Mouse (Mus musculus) liver, adult 2 months (tissue): ENCODE data around the gene Fgfr2. TPM values are rescaled to one million over a fixed set of nuclear protein-coding genes. Genes with fewer than 3 reads are reported as not detected.
"Not testable (repeated sequence)": the region's sequence is repeated elsewhere in the genome, so short reads cannot be mapped to it uniquely, and the experiment has no call there.

Experiments used
- DNase-seq: peaks from one replicate; pipeline ENCODE4 v3.0.0-alpha.2; 2011; ENCODE audit warnings: low read depth, low spot score; ENCODE audit errors: extremely low read depth
- H3K27ac ChIP-seq: fragments of 200-500 bp; replicated peaks from 2 replicates; pipeline ENCODE4 v1.5.1; 2012; ENCODE audit warnings: low read depth, mild to moderate bottlenecking, control low read depth, inconsistent platforms, low read length; ENCODE audit not compliant: insufficient read depth
- H3K27me3 ChIP-seq: fragments of 200-500 bp; 2 replicates; pipeline ENCODE4 v1.6.1; 2012; ENCODE audit warnings: mild to moderate bottlenecking, moderate library complexity, low read length, inconsistent platforms; ENCODE audit not compliant: control insufficient read depth, insufficient read depth
- H3K36me3 ChIP-seq: fragments of 200-500 bp; 2 replicates; pipeline ENCODE4 v1.6.1; 2012; ENCODE audit warnings: low read length, inconsistent platforms; ENCODE audit not compliant: control insufficient read depth, insufficient read depth
- H3K4me1 ChIP-seq: fragments of 200-500 bp; 2 replicates; pipeline ENCODE4 v1.6.1; 2011; ENCODE audit warnings: low read length; ENCODE audit not compliant: control insufficient read depth, insufficient read depth
- H3K4me3 ChIP-seq: fragments of 200-500 bp; 2 replicates; pipeline ENCODE4 v1.5.1; 2011; ENCODE audit warnings: low read depth, mild to moderate bottlenecking, control low read depth, low read length, moderate library complexity; ENCODE audit not compliant: insufficient read depth
- H3K79me2 ChIP-seq: fragments of 200-500 bp; 2 replicates; pipeline ENCODE4 v1.6.1; 2012; ENCODE audit warnings: inconsistent platforms, mild to moderate bottlenecking, low read length, moderate library complexity; ENCODE audit not compliant: control insufficient read depth, insufficient read depth
- H3K9ac ChIP-seq: fragments of 200-500 bp; 2 replicates; pipeline ENCODE4 v1.6.1; 2012; ENCODE audit warnings: low read depth, mild to moderate bottlenecking, control low read depth, inconsistent platforms, low read length
- CTCF ChIP-seq: fragments of 200-500 bp; IDR thresholded peaks from 2 replicates; pipeline ENCODE4 v1.5.1; 2011; ENCODE audit warnings: low read depth, low read length, control low read depth
- POLR2A ChIP-seq: fragments of 200-500 bp; IDR thresholded peaks from 2 replicates; pipeline ENCODE4 v1.6.1; 2011; ENCODE audit warnings: low read length, control low read depth; ENCODE audit not compliant: insufficient read depth; ENCODE audit errors: extremely low read depth
- WGBS: fragments of 180-500 bp; shearing (Covaris S2); methylation state at CpG from one replicate; pipeline ENCODE4 v1.1.7; 2018; 5-methylcytosine and 5-hydroxymethylcytosine counted together
- polyA plus RNA-seq: library from polyadenylated mRNA; depleted of rRNA; stranded (reverse); fragments of >200 nt; gene quantifications from 2 replicates; pipeline ENCODE4 v1.2.3, GENCODE M21; 2012
- total RNA-seq: library from RNA; depleted of rRNA; stranded (reverse); fragments of >200 nt; gene quantifications from 2 replicates; pipeline ENCODE4 v1.2.3, GENCODE M21; 2014

Gene Fgfr2
- total and polyA plus RNA-seq, 2 experiments = 16.7 to 35.2 TPM

DNA sequence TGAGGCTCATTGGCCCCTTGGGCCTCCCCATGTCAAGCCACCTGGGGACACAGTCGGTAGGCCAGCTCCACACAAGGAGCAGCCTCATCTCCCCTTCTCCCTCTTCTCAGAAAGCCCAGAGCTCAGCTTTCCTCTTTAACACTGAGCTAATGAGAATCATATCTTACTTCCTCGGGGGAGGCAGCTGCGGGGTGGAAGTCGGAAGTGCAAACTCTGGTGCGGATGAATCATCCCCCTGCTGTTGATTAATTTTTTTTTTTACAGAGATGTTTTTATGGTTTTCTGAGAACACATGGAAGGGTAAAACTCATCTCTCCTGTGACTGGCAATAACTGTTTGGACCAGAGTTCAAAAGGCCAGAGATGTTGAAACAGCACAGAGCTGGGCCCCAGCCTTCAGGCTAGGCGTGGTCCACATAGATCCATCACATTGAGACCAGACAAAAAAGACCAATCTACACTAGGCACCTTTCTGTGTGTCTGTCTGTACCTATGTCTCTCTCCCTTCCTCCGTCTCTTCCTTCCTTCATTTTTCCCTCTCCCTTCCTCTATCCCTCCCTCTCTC, 609.6 kb downstream of the Fgfr2 start:
- Histone ChIP-seq H3K79me2 (no peaks in the 10 kb centered on the region), H3K36me3 (no peaks in the 10 kb centered on the region), H3K27me3 (no peaks in the 10 kb centered on the region), H3K9ac (no peak overlapping the region), H3K4me1 (no peaks in the 10 kb centered on the region), H3K27ac (no peak overlapping the region), H3K4me3 (no peak overlapping the region)
- TF ChIP-seq POLR2A = no peak
- TF ChIP-seq CTCF = no peak
- 59% methylated on average over 7 of the region's 7 CpGs for WGBS
- peak; percentile 5 for DNase-seq

DNA sequence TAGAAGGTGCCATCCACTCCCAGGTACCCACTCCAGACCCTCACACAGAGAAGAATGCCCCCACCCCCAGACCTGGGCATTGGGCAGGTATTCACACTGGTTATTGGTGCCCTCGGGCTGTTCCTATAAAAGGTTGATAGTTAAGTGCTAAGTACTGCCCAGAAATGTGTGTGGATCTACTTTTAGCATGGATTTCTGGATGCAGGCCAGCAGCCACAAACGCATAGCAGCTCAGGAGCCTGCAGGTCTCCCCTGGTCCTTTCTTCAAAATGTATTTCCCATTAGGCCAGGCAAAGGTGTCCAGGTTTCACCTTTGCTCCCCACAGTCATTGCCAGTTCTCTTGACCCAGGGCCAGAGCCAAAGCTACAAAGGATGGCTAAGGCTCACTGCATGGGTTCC, 614.0 kb downstream of the Fgfr2 start:
- H3K27me3 ChIP-seq = no peaks in the 10 kb centered on the region

DNA sequence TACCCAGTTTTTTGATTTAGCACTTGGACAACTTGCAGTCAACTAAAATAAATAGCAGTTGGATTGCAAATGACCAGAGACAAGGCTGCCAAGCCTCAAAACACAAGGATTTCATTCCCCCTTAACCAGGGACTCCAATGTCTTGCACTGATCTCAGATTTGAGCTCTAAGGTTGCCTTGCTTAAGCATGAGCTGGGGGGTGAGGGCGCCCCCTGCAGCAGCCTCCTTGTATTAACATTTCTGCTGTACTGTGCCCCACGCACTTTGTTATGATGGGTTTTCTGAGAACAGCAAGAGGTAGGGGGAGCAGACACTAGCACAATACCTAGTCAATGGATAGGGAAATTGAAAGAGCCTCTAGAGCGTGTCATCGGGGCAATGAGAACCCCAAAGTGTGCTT, 615.8 kb downstream of the Fgfr2 start:
- Histone ChIP-seq H3K27me3 (no peaks in the 10 kb centered on the region), H3K9ac (no peak overlapping the region), H3K27ac (no peak overlapping the region), H3K4me3 (no peak overlapping the region), H3K79me2 (no peaks in the 10 kb centered on the region), H3K36me3 (no peaks in the 10 kb centered on the region), H3K4me1 (no peaks in the 10 kb centered on the region)
- DNase-seq = no peak
- no peak for TF ChIP-seq POLR2A
- peak; percentile 54 for TF ChIP-seq CTCF
- WGBS = 58% methylated on average over 4 of the region's 4 CpGs

More for the DNA sequence above, 614.0 kb downstream of the Fgfr2 start:
- WGBS = 78% methylated on average over 2 of the region's 2 CpGs
- Histone ChIP-seq H3K4me3 (no peak overlapping the region), H3K27ac (no peak overlapping the region), H3K79me2 (no peaks in the 10 kb centered on the region), H3K9ac (no peak overlapping the region), H3K4me1 (no peaks in the 10 kb centered on the region), H3K36me3 (no peaks in the 10 kb centered on the region)
- no peak for TF ChIP-seq CTCF
- TF ChIP-seq POLR2A = no peak
- no peak for DNase-seq

DNA sequence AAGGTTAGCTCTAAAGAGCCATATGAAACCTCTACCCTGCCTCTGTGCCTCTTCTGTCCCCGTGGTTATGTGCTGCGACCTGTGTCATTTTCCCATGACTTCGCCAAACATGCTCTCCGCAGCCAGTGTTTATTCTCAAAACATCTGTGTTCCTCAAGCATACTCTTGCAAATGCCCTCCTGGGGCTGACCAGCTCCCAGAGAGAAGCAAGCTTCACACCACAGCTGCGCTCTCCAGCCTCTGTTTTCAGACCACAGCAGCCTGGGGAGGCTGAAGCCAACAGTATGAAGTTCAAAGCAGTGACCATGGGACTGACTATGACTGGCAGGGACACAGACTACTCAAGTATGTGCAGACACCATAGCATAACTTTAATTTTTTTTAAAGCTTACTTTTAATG, 616.9 kb downstream of the Fgfr2 start:
- no peaks in the 10 kb centered on the region for H3K36me3 ChIP-seq
- H3K27ac ChIP-seq = no peak overlapping the region
- no peak for DNase-seq
- H3K4me1 ChIP-seq = no peaks in the 10 kb centered on the region
- no peaks in the 10 kb centered on the region for H3K79me2 ChIP-seq
- TF ChIP-seq POLR2A (no peak), CTCF (no peak)
- WGBS = 49% methylated on average over 5 of the region's 5 CpGs
- no peak overlapping the region for H3K4me3 ChIP-seq
- no peaks in the 10 kb centered on the region for H3K27me3 ChIP-seq
- no peak overlapping the region for H3K9ac ChIP-seq

DNA sequence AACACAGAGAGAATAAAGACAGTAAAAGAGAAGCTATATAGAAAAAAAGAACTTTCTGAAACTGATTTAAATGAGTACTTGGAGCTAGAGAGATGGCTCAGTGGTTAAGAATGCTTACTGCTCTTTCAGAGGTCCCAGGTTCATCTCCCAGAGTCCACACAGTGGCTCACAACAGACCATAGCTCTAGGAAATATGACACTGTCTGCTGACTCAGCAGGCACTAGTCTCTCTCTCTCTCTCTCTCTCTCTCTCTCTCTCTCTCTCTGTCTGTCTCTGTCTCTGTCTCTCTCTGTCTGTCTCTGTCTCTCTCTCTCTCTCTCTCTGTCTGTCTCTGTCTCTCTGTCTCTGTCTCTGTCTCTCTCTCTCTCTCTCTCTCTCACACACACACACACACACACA, 620.7 kb downstream of the Fgfr2 start:
- H3K27ac ChIP-seq, H3K4me3 ChIP-seq, H3K36me3 ChIP-seq, DNase-seq, H3K4me1 ChIP-seq, H3K9ac ChIP-seq, H3K27me3 ChIP-seq, H3K79me2 ChIP-seq: not testable (repeated sequence)

DNA sequence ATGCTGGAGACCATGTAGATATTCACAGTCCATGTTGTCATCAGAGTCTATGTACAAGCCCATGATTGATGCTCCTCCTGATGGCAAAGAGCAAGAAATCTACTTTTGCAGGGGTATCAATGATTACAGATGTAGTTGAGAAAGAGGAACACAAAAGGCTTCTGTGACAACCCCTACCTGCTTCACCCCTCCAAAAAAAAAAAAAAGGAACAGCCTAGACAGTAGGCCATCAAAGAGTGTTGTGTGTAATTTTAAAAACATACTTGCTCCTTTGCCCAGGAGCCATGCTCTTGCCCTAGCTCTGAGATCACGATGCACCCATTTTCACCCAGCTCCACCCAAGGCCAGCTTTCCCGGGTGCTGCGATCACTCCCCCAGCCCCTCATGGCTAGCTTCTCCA, 626.0 kb downstream of the Fgfr2 start:
- H3K4me1 ChIP-seq = no peaks in the 10 kb centered on the region
- WGBS = 96% methylated on average over 3 of the region's 3 CpGs
- DNase-seq = no peak

More for the DNA sequence above, 626.0 kb downstream of the Fgfr2 start:
- TF ChIP-seq CTCF (no peak), POLR2A (no peak)
- H3K36me3 ChIP-seq = no peaks in the 10 kb centered on the region
- H3K79me2 ChIP-seq = no peaks in the 10 kb centered on the region
- H3K9ac ChIP-seq = no peak overlapping the region
- no peaks in the 10 kb centered on the region; the same call in 1 of the 2 replicates for H3K27me3 ChIP-seq
- H3K27ac ChIP-seq = no peak overlapping the region
- H3K4me3 ChIP-seq = no peak overlapping the region
